Mouse (Mus musculus): ENCODE measurements around the gene Arfgap2.

DNA sequence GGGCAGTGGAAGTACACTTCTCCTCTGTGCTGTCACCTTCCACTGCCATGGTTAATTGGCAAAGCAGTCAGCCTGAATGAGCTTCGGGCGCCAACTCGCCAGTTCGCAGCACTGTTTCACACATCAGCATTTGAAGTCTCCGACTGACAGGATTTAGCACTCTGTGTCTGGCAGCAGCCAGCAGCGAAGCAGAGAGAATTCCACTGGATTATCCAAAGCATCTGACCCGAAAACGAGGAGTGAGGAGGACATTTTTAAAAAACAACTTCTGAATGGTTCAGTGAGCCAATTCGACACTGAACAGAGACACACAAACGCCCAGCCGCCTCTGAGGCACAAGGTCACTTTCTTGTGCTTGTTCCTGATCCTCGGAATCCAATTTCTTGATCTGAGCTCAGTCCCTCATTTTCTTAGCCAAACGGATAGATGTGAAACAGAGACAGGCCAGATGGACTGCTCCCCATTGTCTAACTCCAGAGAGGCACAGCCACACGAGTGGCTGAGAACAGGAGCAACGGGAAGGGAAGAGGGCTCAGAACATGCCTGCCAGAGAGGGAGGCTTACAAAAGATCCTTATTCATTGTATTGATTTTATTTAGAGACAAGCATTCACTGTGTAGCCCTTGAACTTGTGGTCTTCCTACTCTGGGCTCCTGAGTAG, 60.1 kb downstream of the Arfgap2 start:
- TF ChIP-seq POLR2A (IDR thresholded peaks at IDR 0.05; ENCODE audit: borderline replicate concordance, extremely low read depth, insufficient read depth, insufficient read length, poor library complexity, severe bottlenecking) (no peak), CTCF (IDR thresholded peaks at IDR 0.05; ENCODE audit: borderline replicate concordance, extremely low read depth, insufficient read depth, insufficient read length) (no peak)
